Mouse (Mus musculus) liver (tissue): Measurements from ENCODE around the gene Mmp15.

Source experiments
- DNase-seq: peaks from one replicate; pipeline ENCODE4 v3.0.0-alpha.2; 2020; ENCODE audit warnings: mixed read lengths

Gene Mmp15

DNA sequence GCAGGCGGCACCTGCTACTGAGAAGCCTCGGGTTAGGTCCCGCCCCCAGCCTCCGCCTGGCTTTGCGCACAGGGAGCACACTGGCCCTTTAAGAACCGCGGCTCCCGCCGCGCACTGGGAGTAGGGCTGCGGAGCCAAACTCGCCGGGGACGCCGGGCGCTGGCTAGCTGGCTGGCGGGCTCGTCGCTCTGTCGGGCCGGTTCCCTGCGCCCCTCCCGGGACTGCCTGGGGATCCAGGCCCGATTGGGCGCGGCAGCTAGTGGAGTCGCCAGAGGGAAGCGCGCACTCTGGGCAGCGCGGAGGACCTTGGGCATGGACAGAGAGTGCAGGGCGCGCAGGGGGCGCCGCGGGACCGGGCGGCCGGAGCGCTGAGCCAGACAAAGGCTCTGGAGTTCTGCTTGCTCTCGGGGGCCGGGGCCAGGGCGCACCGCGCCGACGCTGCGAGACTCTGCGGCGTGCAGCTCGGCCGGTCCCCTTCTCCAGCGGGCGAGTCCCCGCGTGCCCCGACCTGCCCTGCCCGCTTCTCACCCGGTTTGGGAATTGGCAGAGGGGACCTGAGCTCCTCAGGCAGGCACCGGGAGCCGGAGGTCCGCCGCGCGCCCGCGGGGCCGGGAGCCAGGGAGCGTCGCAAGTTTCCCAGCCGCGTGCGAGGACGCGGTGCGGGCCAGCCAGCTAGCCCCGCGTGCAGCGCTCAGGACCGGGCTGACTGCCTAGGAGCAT, at the start of gene Mmp15:
Gene Mmp15, plus strand, starts transcription at position 118 of the 720 bp plus-strand sequence.
- DNase-seq = peak; percentile 57

DNA sequence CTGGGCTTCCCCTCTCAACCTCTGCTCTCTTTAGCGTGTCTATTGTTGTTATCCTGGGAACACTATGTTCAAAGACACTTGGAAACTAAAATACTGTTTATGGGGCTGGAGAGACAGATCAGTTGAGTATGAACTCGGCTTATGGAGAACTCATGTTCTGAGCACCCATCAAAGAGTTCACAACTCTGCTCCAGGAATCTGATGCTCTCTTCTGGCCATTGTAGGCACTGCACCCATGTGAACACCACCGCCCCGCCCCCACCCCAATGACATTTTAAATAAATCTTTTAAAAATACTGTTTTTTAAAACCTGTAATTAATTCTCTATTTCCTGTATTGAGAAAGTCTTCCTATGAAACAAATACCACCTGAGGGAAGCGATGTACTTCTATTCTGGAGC, 49.7 kb upstream of the Mmp15 start:
- DNase-seq = no peak

DNA sequence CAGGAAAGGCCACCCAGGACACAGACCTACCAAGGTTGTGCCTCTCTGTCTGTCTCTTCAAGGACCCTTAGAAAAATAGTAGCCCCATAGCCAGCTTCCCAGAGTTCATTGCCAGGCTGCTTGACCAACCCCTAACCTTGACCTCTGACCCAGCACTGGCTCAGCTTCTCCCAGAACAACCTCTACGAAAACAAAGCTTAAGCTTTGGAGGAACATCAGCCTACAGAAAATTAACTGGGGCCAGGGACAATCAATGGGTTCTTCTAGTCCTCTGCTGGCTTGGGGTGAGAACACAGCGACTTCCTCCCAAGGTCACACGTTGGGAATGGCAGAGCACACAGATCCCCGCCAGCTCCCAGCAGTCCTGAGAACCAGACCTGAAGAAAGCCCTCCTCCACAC, 46.5 kb upstream of the Mmp15 start:
- no peak for DNase-seq

DNA sequence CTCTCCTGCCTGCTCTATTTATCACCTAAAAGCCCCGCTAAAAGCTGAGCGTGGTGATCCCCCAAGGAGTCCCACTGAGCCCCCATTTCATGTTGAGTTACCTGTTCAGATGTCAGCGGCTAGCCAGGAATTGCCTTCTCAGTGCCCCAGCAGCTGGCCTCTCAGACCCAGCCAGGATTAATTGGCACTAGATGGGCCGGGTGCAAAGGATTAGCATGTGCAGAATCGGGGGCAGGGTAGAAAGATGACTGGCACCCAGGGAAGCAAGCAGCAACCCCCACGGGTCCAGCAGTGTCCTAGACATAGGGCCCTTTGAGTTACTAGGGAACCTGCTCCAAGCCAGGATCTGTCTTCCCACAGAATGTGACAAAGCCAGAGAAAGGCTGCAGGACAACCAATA, 45.6 kb upstream of the Mmp15 start, which contains the start of gene Cngb1:
Gene Cngb1, minus strand, starts transcription at position 155 of the 400 bp plus-strand sequence.
- DNase-seq = no peak

DNA sequence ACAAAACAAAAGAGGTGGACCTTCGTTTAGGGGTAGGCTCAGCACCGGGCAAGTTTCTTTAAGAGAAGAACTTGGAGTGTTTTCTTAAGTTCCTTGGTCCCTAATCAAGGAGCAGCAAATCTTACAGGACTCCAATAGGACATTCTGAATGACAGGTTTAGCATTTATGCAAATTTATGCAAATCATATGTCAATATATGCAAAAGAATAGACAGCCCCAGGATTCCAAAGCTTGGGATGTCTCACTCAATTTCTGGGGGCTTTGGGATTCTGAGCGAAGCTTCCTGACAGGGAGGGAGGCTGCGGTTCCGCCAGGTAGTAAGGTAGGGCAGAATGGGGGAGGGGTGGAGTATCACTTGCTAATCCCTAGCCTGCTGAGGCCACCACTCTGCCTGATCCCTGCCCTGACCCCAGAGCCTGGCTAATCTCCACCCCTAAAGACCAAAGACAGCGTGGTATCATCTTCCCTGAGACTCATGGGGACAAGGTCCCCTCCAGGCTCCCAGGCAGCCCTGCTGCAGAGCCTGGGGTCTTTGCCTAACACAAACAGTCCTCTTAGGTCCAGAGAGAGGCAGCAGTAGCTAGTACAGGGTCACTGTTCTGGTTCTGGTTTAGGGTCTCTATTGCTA, 41.6 kb upstream of the Mmp15 start, which contains the start of gene Tepp:
Gene Tepp, plus strand, starts transcription at position 225 of the 629 bp plus-strand sequence.
- DNase-seq = no peak

DNA sequence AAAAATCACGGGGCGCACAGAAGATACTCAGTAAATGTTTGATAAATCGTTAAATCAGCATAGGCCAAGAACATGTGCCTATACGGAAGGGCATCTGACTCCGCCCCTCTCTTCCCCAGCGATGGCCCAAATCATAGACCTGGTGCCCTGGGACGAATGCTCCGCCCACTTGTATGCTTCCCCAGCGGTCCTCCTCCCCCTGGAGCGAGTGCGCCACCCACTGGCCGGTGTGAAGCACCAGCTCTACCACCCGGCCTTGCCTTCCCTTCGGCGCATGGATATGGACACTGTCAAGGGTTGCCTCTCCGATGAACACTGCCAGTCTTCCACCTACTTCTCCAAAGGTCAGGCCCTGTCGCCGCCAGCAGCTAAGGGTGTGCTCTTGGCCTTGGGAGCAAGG, 39.2 kb upstream of the Mmp15 start:
- DNase-seq = peak; percentile 54

DNA sequence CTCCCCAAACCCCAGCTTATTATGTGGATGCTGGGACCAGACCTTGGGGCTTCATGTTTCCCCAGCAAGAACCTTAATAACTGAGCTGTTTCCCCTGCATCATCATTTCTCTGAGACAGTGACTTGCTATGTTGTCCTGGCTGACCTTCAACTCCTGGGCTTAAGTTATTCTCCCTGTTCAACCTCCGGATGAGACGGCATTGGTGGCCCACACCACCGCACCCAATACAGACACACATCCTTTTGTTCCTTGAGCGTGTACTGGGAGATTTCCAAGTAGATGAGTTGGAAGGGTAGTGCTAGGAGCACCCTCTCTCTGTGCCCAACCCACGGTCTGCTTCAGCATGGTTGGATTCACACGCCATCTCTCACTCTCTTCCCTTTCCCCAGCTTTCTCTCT, 38.2 kb upstream of the Mmp15 start:
- no peak for DNase-seq

DNA sequence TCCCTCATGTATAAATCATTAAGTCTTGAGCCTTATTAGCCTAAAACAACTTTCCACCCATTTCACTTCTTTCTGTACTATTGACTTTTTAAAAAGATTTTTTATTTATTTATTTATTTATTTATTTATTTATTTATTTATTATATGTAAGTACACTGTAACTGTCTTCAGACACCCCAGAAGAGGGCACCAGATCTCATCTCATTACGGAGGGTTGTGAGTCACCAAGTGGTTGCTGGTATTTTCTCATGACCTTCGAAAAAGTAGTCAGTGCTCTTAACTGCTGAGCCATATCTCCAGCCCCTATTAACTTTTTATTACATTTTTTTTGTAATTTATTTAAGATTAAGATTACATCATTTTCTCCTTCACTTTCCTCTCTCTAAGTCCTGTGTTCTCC, 37.4 kb upstream of the Mmp15 start:
- DNase-seq = no peak

DNA sequence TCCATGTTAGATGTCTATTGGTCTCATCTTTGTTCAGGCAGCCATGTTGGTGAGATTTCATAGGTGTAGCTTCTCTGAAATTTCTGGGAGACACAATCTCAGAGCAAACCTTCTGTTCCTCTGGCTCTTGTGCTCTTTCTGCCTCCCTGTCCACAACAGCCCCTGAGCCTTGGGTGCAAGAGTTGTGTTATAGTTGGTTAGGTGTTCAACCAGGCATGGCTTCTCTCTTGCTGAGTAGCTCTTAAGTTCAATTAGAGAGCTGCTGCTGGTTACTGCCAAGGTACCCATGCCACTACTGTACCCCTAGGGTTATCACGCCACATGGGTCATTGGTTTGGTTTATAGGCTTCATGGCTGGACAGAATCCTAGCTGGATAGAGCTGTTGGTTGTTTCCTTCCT, 36.7 kb upstream of the Mmp15 start:
- no peak for DNase-seq

DNA sequence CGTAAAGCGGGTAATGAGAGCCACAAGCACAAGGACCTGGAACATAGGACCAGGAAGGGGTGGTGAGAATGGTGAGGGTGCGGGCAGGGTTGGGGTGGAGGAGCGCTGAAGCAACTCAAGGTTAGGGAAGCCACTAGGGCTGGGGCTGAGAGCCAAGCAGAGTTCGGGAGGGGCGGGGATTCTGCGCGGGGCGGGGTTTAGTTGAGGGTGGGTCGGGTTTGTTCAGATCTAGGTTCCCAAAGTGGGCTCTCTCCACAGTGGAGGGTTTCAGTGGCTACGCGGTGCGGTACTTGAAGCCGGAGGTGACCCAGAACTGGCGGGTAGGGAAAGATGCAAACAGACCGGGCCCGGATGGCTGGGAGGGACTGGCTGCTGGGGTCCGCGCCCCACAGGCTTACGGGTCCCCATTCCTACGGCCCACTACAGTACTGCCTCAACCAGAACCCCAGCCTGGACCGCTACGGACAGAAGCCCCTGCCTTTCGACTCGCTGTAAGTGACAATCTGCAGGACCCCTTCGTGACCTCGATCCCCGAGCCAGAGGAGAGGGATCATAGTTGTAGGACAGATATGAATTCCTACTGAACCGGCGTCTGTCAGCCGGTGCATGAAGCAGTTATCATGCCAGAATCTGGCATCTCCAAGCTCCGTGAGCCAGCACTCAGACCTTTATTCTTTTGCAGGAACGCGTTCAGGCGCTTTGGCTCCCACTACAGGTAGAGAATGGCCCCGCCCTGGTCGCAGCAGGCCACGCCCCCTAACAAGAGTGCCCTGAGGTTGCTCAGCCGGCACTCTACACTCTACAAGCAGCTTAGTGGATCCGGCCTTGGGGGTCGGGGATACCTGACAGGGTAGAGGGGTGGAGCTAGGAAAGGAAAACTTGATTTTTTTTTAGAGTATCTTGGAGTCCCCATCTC, 31.6 kb upstream of the Mmp15 start:
- peak; percentile 75 for DNase-seq

DNA sequence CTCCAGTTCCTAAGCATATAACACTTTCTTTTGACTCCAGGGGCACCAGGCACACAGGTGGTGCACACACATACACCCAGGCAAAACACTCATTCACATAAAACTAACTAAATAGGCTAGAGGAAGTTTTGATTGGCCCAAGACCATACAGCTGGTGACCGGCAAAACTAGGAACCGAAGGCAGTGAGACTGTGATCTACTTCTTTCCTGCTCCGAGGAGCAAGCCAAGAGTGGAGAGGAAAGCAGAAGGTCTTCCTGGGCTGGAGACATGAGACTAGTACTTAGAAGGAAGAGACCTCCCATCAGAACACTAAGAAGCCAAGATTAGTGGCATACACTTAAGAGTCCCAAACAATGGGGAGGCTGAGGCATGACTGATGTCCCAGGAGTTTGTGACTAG, 28.9 kb upstream of the Mmp15 start:
- no peak for DNase-seq

DNA sequence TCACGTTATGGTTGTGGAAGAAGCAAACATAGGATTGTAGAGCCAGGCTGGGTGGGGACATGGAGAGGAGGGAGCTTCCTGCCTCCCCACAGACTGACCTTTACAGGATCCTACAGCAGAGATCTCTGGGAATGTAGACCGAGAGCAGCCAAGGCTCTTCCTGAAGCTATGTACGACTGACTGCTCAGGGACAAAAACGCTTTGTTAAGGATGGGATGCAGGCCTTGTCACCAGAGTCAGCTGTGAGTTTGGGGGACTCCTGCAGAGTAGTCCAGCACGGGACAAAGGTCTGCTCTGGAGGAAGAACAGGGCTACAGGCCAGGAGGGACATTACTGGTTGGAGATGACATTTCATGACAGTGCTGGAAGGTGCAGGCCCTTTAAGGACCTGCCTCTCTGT, 27.4 kb upstream of the Mmp15 start:
- no peak for DNase-seq

DNA sequence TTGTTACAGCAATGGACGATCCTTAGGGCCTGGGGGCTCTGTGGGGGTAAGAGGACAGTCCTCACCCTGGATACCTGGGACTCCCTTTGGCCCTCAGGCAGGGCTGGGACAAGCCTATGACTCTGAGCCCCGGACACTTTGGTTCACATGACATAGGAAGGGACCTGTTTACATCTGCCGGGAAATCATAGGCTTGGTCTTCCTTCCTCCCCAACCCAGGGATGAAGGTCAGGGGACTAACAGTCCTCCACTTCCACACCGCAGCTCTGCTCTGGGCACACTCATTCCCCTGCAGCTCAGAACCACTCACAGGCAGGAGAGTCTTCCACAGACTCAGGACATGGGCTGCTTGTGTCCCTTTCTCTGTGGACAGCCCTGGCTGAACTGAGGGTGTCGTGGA, 25.2 kb upstream of the Mmp15 start:
- no peak for DNase-seq

DNA sequence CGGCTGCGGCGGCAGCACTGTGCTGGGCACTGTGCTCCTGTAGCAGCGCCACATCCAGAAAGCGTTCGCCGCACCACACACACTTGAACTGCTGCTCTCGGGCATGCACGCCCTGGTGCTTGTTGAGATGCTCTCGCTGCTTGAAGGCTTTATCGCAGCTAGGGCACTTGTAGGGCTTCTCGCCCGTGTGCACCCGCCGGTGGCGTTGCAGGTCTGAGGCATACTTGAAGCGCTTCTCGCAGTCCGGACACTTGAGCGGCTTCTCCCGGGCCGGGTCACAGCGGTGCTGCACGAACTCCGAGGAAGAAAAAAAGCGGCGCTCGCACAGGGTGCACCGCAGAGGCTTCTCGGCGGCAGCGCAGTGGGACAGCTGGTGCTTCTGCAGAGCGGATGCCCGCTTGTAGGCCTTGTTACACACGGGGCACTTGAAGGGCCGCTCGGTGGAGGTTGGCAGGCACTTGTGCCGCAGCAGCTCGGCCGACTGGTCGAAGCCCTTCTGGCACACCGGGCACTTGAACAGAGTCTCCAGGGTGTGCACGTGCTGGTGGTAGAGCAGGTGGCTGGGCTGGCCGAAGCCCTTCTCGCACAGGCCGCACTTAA, 24.1 kb upstream of the Mmp15 start:
- no peak for DNase-seq

DNA sequence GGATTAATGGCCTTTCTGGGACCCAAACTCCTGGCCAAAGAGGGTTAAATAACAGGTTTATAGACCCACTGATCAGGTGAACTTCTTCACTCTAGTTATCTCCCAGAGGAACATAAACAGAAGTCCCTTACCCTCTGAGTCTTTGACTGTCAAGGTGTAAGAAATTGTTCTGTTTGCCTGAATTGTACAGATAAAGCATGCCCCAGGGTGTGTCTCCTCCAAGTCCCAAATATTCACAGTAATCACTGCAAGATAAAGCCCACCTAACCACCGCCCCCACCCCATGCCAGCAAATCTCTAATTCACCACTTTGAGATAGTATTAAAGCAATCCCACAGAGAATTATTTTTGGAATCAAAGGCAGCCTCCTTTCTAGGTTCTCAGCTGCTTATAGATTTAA, 21.7 kb upstream of the Mmp15 start:
- no peak for DNase-seq

DNA sequence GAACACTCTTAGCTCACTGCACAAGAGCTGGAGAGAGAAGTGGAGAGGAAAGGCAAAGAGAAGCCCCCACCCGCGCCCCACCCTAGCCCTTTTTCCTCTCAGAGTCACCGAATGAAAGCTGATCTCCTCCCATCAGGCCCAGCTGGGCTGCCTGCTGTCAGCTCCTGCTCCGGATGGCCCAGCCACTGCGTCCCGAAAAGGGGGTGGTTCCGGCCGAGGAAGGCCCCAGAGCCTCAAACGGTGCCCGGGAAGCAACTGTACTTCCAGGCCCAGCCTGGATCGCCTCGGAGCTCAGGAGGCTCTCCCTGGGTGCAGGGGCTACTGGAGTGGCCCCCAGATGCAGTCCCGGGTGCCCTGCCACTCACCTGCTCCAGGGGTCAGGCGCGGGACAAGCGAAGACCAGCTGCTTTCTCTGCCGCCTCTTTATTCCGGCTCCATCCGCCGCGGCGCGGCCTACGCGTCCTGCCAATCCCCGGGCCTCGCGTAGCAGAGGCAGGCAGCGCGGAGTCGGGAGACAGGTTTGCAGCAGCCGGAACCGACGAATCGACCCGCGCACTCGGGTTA, 20.8 kb upstream of the Mmp15 start:
- DNase-seq = peak; percentile 50

DNA sequence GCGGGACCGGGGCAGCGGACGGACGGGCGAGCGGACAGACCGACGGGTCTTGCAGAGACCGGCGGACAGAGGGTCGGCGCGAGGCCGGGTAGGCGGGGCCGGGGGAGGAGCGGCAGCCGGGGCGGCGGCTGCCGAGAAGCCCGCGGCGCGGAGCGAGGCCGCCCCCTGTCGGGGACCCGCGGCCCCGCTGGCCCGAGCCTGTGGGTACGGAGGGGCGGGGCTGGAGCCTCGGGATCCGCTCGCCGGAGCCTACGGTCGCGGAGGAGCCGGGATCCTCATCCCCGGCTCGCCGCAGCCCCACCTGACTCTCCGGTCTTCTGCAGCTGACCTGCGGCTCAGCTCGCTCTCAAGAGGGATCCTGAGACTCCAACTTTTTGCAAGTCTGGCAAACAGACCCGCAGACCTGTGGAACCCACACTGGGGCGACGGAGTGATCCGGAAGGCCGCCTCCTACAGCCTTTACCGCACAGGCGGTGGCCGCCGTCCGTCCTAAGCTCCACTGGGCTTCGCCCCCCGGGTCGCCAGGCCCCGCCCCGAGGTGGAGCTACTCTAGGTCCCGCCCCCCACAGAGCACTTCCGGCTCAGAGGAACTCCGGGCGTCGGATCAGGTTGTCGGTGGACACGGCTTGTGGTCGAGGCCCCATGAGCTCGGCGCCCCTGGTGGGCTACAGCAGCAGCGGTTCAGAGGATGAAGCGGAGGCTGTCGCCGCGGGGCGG, 20.2 kb upstream of the Mmp15 start, which contains the start of the genes Zfp319 and Usb1:
Gene Zfp319, minus strand, starts transcription at position 231 of the 717 bp plus-strand sequence.
Gene Usb1, plus strand, starts transcription at position 565 of the 717 bp plus-strand sequence.
- peak; percentile 95 for DNase-seq

DNA sequence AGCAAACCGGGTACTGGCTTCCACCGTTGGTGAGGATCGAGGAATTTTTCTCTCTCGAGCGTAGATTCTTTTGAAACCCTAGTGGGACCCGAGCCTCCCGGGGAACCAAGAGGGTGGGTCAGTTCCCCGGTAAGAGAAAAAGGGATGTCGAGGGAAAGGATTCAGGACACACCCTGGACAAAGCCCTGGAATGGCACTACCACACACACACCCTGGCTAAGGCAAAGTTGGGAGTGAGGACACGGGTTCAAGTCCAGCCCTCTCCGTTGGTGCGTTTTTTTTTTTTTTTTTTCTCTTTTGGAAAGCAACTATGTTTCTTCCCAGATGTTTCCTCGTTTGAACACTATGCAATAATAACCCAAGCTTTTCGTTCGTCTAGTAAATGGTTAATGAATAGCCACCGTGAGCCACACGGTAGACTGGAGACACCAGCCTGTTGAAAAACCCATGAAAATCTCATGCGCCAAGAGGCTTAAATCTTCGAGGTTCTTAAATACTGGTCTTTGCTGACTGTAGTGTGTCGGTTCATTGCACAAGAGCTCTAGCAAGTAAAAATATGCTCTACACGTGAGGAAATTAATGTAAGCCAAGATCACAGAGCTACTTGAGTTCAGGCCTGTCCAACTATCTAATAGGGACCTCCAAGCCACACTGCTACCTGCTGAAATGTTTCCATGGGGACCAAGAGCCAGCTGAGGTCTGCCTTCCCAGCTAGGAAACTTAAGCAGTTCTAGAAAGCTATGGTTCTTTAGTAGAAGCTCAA, 19.4 kb upstream of the Mmp15 start:
- no peak for DNase-seq

DNA sequence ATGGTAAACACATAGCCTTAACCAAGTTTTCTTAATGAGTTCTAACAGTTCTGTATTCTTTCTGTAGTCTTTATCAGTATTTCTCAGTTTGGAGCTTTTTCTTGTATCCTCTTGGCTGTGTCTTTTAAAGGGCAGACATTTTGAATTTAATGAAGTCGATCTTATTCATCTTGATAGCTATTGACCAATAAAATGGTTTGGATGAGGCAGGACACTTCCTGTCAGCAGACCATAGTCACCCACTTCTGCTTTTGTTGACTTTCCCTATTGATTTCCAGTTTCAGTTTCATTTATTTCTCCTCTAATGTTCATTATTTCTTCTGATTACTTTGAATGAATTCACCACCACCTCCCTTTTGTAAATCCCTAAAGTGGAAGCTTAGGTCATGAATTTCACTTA, 16.4 kb upstream of the Mmp15 start:
- DNase-seq = no peak

DNA sequence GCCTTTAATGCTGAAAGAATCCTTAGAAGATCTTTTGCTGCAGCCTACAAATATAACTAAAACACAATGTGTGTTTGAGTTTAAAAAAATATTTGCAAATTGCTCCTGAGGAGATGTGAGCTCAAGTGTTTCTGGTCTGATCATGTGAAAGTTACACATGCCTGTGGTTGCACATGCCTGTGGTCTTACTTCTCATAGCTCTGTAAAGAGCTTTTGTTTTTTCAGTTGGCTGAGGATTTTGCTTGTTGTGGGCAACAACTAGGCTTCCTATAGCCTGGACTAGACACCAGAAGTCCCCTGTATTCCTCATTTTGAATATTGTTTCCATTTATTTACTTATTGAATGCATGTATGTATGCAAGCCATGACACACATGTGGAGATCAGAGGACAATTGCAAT, 15.7 kb upstream of the Mmp15 start:
- no peak for DNase-seq

DNA sequence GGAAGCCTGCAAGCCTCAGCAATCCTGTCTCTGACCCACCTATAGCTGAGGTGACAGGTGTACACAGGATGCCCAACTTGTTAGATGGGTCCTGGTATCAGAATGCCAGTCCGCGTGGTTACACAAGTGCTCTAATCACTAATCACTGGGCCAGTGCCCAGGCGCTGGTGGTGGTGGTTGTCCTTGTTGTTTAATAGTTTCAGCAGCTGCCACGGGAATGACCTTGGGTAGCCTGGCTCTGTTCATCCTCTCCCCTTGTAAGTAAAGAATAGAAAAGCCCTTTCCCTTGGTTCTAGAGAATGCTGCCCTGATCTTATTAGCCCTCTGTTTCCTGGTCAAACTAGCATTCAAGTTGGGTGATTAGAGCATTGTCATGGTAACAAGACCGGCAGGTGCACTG, 10.3 kb upstream of the Mmp15 start:
- no peak for DNase-seq
